Mouse (Mus musculus) megakaryocyte, embryonic 14.5 days (primary cell): Measurements from ENCODE around the gene Fndc9.

ENCODE experiments used
- FLI1 ChIP-seq: IDR thresholded peaks from 2 replicates; pipeline ENCODE4 v1.6.1; 2012; ENCODE audit warnings: low read length, inconsistent platforms, mixed read lengths
- GATA1 ChIP-seq: IDR thresholded peaks from 3 replicates; pipeline ENCODE4 v1.6.1; 2012; ENCODE audit warnings: mixed read lengths, low read length, inconsistent platforms, borderline replicate concordance

GRCm38 (mm10) chr11:46278709-46279108 lies 43.4 kb downstream of the Fndc9 start:
- TF ChIP-seq GATA1 (no peak), FLI1 (no peak)
